Mouse (Mus musculus): ENCODE data around the gene Hmgb1. TPM values are rescaled to one million over a fixed set of nuclear protein-coding genes. Genes with fewer than 3 reads are reported as not detected.
"Not testable (repeated sequence)": the region's sequence is repeated elsewhere in the genome, so short reads cannot be mapped to it uniquely, and the experiment has no call there.

The Hmgb1 gene
- polyA plus RNA-seq, 1 experiment: 110 TPM

GRCm38 (mm10) chr5:149152063-149152773 lies 32.1 kb downstream of the Hmgb1 start:
- Histone ChIP-seq H3K4me3 (ENCODE audit: low read depth, low read length) (no peak overlapping the region), H3K4me1 (ENCODE audit: control insufficient read depth, insufficient read depth, low read length) (no peaks in the 10 kb centered on the region), H3K9ac (ENCODE audit: low read depth, poor library complexity, severe bottlenecking) (no peak overlapping the region), H3K27me3 (ENCODE audit: control insufficient read depth, insufficient read depth, low read length, poor library complexity, severe bottlenecking) (no peaks in the 10 kb centered on the region), H3K36me3 (ENCODE audit: control insufficient read depth, insufficient read depth, low read length, poor library complexity, severe bottlenecking) (no peaks in the 10 kb centered on the region), H3K27ac (ENCODE audit: insufficient read depth, low read length) (no peak overlapping the region), H3K9me3 (replicated peaks; ENCODE audit: control insufficient read depth, insufficient read depth, low read length, poor library complexity, severe bottlenecking) (no peaks in the 10 kb centered on the region)
- TF ChIP-seq EP300 (IDR thresholded peaks at IDR 0.05; ENCODE audit: insufficient read depth, low read depth, low read length) (no peak), CTCF (IDR thresholded peaks at IDR 0.05; ENCODE audit: low read depth, low read length) (no peak), POLR2A (IDR thresholded peaks at IDR 0.05; ENCODE audit: insufficient read depth, low read length) (no peak)

- H3K27ac ChIP-seq (ENCODE audit: insufficient read depth, low read length): no peak overlapping the region
- TF ChIP-seq POLR2A (IDR thresholded peaks at IDR 0.05; ENCODE audit: insufficient read depth, low read length): no peak
- no peak for TF ChIP-seq EP300 (IDR thresholded peaks at IDR 0.05; ENCODE audit: insufficient read depth, low read depth, low read length)
- TF ChIP-seq CTCF (IDR thresholded peaks at IDR 0.05; ENCODE audit: low read depth, low read length): no peak
These were observed 33.4 kb downstream of the Hmgb1 start for GRCm38 (mm10) chr5:149150882-149151281.

DNA sequence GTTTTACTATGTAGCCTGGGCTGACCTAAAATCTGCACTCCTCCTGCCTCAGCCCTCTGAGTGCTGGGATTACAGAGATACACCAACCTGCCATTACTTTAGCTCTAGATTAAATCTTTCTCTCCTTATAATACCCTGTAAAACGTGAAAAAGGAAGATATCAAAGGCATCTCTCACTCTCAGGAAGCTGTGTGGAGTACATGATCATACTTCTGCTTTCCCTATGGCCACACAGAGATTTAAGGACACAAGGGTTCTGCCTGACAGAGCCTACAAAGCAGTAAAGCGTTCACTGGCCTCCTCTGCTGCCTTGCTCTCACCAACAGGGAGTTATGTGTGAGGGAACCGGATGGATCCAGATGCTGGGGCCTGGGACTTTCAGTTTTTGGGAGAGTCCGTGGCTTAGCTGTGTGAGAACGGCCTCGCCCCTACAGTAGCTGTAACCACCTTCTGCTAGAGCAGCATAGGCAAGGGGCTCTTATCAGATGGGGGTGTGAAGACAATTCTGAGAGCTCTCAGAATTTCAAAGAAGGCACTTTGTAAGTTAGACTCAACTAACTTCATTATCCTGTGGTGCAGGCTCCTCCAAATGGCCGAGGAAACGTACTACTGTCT lies 36.8 kb downstream of the Hmgb1 start:
- Histone ChIP-seq H3K27ac (ENCODE audit: insufficient read depth, low read length) (no peak overlapping the region), H3K9me3 (replicated peaks; ENCODE audit: control insufficient read depth, insufficient read depth, low read length, poor library complexity, severe bottlenecking) (no peaks in the 10 kb centered on the region), H3K36me3 (ENCODE audit: control insufficient read depth, insufficient read depth, low read length, poor library complexity, severe bottlenecking) (no peaks in the 10 kb centered on the region), H3K9ac (ENCODE audit: low read depth, poor library complexity, severe bottlenecking) (no peak overlapping the region), H3K4me1 (ENCODE audit: control insufficient read depth, insufficient read depth, low read length) (no peaks in the 10 kb centered on the region), H3K27me3 (ENCODE audit: control insufficient read depth, insufficient read depth, low read length, poor library complexity, severe bottlenecking) (no peaks in the 10 kb centered on the region), H3K4me3 (ENCODE audit: low read depth, low read length) (no peak overlapping the region)
- no peak for TF ChIP-seq POLR2A (IDR thresholded peaks at IDR 0.05; ENCODE audit: insufficient read depth, low read length)
- no peak for TF ChIP-seq CTCF (IDR thresholded peaks at IDR 0.05; ENCODE audit: low read depth, low read length)
- TF ChIP-seq EP300 (IDR thresholded peaks at IDR 0.05; ENCODE audit: insufficient read depth, low read depth, low read length): no peak

More at GRCm38 (mm10) chr5:149150882-149151281, 33.4 kb downstream of the Hmgb1 start:
- no peak overlapping the region for H3K9ac ChIP-seq (ENCODE audit: low read depth, poor library complexity, severe bottlenecking)
- no peaks in the 10 kb centered on the region for H3K27me3 ChIP-seq (ENCODE audit: control insufficient read depth, insufficient read depth, low read length, poor library complexity, severe bottlenecking)
- H3K4me3 ChIP-seq (ENCODE audit: low read depth, low read length): no peak overlapping the region
- no peaks in the 10 kb centered on the region for H3K9me3 ChIP-seq (replicated peaks; ENCODE audit: control insufficient read depth, insufficient read depth, low read length, poor library complexity, severe bottlenecking)
- no peaks in the 10 kb centered on the region for H3K4me1 ChIP-seq (ENCODE audit: control insufficient read depth, insufficient read depth, low read length)
- H3K36me3 ChIP-seq (ENCODE audit: control insufficient read depth, insufficient read depth, low read length, poor library complexity, severe bottlenecking): no peaks in the 10 kb centered on the region

DNA sequence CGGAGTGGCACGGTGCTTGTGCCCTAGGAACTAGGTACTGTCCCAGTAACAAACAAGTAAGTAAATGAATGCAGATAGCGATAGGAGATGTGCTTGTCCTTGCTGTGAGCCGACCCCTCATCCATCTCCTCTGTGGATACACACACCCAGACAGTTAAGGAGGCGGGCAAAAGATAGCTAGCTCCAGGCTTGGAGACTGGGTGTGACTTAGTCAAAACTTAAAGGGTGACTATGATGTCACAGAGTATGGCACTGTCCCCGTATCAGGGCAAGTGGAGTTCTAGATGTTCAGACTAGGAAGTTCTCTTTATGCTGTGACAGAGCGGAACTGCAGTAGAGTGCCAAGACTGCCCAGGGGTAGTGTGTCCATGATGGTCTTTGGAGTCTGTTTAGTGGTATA lies 37.6 kb downstream of the Hmgb1 start:
- Histone ChIP-seq H3K9me3 (replicated peaks; ENCODE audit: control insufficient read depth, insufficient read depth, low read length, poor library complexity, severe bottlenecking) (no peaks in the 10 kb centered on the region), H3K36me3 (ENCODE audit: control insufficient read depth, insufficient read depth, low read length, poor library complexity, severe bottlenecking) (no peaks in the 10 kb centered on the region), H3K27ac (ENCODE audit: insufficient read depth, low read length) (no peak overlapping the region), H3K4me3 (ENCODE audit: low read depth, low read length) (no peak overlapping the region), H3K27me3 (ENCODE audit: control insufficient read depth, insufficient read depth, low read length, poor library complexity, severe bottlenecking) (no peaks in the 10 kb centered on the region), H3K4me1 (ENCODE audit: control insufficient read depth, insufficient read depth, low read length) (no peaks in the 10 kb centered on the region), H3K9ac (ENCODE audit: low read depth, poor library complexity, severe bottlenecking) (no peak overlapping the region)
- TF ChIP-seq CTCF (IDR thresholded peaks at IDR 0.05; ENCODE audit: low read depth, low read length) (no peak), EP300 (IDR thresholded peaks at IDR 0.05; ENCODE audit: insufficient read depth, low read depth, low read length) (no peak), POLR2A (IDR thresholded peaks at IDR 0.05; ENCODE audit: insufficient read depth, low read length) (no peak)

- no peak for TF ChIP-seq POLR2A (IDR thresholded peaks at IDR 0.05; ENCODE audit: insufficient read depth, low read length)
- TF ChIP-seq CTCF (IDR thresholded peaks at IDR 0.05; ENCODE audit: low read depth, low read length): no peak
- TF ChIP-seq EP300 (IDR thresholded peaks at IDR 0.05; ENCODE audit: insufficient read depth, low read depth, low read length): no peak
- H3K27me3 ChIP-seq (ENCODE audit: control insufficient read depth, insufficient read depth, low read length, poor library complexity, severe bottlenecking): no peaks in the 10 kb centered on the region
- no peaks in the 10 kb centered on the region for H3K36me3 ChIP-seq (ENCODE audit: control insufficient read depth, insufficient read depth, low read length, poor library complexity, severe bottlenecking)
- H3K27ac ChIP-seq (ENCODE audit: insufficient read depth, low read length): no peak overlapping the region
- H3K4me3 ChIP-seq (ENCODE audit: low read depth, low read length): no peak overlapping the region
- no peak overlapping the region for H3K9ac ChIP-seq (ENCODE audit: low read depth, poor library complexity, severe bottlenecking)
- H3K9me3 ChIP-seq (replicated peaks; ENCODE audit: control insufficient read depth, insufficient read depth, low read length, poor library complexity, severe bottlenecking): no peaks in the 10 kb centered on the region
- peaks cover 1% of the 10 kb centered on the region for H3K4me1 ChIP-seq (ENCODE audit: control insufficient read depth, insufficient read depth, low read length)
These were observed 40.4 kb downstream of the Hmgb1 start for GRCm38 (mm10) chr5:149143766-149144375.

- not testable (repeated sequence) for H3K27ac ChIP-seq (ENCODE audit: insufficient read depth, low read length); H3K27me3 ChIP-seq (ENCODE audit: control insufficient read depth, insufficient read depth, low read length, poor library complexity, severe bottlenecking); H3K4me3 ChIP-seq (ENCODE audit: low read depth, low read length); H3K9ac ChIP-seq (ENCODE audit: low read depth, poor library complexity, severe bottlenecking); H3K9me3 ChIP-seq (replicated peaks; ENCODE audit: control insufficient read depth, insufficient read depth, low read length, poor library complexity, severe bottlenecking); H3K4me1 ChIP-seq (ENCODE audit: control insufficient read depth, insufficient read depth, low read length); H3K36me3 ChIP-seq (ENCODE audit: control insufficient read depth, insufficient read depth, low read length, poor library complexity, severe bottlenecking)
These were observed 43.1 kb downstream of the Hmgb1 start for GRCm38 (mm10) chr5:149141155-149141554.
